Mouse (Mus musculus): ENCODE data around the gene Smim6. TPM values are rescaled to one million over a fixed set of nuclear protein-coding genes. Genes with fewer than 3 reads are reported as not detected.

Gene Smim6
- total RNA-seq, 2 experiments from 2014 or later: 0.31 TPM; not detected in 1

DNA sequence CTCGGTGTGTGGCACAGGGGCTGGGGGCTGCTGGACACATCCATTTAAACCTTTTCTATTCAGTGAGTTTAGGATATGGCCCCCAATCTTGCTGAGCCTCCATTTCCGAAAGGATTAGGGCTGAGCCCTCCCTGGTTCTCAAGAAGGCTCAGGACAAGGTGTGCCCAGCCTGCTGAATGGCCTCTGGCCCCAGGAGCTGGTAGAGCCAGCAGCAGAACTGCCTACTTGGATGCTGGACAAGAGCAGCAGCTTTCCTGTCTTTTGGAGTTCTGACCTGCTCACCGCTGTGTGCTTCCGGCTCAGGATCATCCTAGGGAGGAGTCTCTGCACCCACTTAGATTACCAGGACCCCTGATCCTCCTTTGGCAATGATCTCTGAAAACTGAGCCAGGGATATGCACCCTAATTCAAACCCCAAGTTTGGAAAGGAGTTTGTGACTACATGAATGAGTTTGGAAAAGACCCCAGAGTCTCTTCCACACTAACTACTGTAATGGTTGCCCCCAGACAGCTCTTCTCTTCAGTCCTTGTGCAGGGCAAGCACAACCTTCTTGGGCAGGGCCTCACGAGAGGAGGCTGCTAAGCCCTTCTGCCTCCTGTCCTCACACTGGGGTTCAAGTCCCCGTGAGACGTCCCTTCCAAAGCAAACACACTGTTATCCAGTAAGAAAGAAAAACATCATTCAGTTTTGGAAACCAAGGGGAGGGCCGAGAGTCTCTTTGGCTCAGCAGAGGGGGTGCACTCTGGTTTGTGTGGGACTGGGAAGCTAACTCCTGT, 11.1 kb upstream of the Smim6 start:
- intact Hi-C loops (cut with DNase I): no loop called here
- peak in 1 of 2 experiments; percentile 24 for DNase-seq

DNA sequence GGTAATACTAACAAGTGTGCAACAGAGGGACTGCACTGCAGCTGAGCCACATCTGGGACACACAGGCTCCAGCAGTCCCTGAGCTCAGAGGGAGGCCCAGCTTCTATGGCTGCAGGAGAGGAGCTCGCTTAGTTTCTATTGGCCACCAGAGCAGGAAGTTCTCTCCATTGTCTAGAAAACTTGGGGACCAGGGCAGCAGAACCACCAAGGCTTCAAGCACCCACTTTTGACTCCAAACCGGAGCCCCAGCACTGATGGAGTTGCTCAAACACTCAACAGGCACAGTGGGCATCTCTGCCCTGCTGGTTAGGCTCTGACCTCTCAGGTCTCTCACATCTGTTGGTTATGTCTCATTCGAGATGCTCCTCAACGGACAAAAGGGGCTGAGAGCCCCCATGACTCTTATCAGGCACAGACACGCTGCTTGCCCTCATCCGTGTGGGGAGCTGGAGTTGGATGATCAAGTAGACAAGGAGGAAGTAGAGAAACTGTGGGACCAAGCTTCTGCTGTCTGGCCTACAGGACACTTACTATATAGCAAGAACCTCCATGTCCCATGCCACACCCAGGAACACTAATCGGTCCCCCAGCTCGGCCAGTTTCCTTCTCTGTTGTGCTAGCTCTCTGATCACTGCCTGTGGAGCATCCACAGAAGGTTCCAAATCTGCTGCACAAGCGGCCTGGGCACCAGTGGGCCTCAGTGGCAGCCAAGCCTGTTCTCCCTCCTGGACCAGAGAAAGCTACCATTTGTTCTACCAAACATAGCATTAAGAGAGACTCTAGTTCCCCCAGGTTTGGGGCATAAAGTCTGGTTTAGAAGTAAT, 10.3 kb upstream of the Smim6 start:
- peak in 1 of 2 experiments; percentile 37 for DNase-seq

GRCm38 (mm10) chr11:115902177-115902576, 9.6 kb upstream of the Smim6 start:
- DNase-seq: no peak
- intact Hi-C loops (cut with DNase I): no loop called here

More for the DNA sequence above, 10.3 kb upstream of the Smim6 start:
- intact Hi-C loops (cut with DNase I): no loop called here

GRCm38 (mm10) chr11:115902831-115903230, 9.0 kb upstream of the Smim6 start:
- intact Hi-C loops (cut with DNase I): no loop called here
- DNase-seq: peak; percentile 59 to 62

GRCm38 (mm10) chr11:115903384-115904230, 8.2 kb upstream of the Smim6 start:
- intact Hi-C loops (cut with DNase I): no loop called here
- DNase-seq: peak; percentile 42 to 52

DNA sequence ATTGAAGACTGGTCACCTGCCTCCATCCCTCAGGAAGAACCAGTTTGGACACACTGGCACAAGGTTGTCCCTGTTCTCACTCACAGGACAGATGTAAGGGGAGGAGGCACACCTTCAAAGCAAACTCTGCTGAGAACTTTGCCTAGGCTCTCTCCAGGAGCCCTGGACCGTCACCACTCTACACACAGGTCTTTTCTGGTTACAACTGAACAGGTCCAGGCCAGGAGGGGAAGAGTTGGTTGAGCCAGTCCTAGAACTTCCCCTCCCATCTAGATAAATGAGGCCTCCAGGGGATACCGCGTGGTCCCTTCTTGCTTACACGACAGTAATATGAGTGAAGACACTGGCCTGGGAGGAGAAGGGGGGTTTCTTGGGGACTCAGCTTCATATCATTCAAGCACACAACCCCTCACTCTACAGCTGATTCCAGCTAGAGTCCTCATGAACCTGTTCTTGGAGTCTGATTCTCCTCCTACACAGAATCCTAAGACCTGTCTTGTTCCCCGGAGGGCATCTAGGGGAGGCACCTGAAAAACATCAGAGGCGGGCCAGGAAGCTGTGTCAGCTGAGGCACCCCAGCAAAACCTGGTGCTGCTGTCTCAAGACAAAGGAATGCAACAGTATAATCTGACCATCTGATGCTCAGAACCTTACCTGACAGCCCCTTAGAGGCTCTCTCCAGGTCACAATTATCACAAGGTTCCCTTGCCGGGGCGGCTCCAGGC, 7.4 kb upstream of the Smim6 start:
- no peak for DNase-seq
- intact Hi-C loops (cut with DNase I): no loop called here

DNA sequence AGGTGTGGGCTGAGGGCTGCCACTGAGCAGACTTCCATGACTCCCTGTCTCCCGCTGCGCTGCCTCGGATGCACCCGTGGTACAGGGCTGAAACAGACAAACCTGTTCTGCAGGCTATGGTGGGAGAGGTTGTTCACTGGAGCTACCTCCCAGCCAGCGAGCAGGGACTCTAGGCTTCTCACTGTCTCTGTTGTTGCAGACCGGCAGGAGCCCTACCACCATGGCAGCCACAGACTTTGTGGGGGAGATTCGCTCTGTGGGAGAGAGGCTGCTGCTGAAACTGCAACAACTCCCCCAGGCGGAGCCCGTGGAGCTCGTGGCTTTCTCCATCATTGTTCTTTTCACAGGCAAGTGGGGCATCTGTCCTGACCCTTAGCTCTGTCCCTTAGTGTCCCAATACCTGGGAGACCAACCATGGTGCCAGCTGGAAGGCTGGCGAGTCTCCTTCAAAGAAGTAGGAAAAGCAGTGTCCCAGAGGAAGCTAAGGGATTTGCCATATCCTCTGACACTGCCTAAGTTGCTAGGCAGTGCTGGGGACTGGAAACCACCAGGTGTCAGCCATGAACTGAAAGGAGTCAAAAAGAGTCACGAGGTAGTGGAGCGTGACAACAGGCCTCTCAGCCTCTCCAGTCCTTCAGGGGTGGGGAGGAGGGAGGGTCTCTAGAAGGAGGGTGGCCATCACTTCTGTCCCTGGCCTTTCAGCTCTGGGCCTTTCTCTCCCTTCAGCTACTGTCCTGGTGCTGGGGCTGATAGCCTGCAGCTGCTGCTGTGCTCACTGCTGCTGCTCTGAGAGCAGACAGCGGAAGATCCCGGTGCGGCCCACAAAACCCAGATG, 6.6 kb upstream of the Smim6 start:
- intact Hi-C loops (cut with DNase I): no loop called here

DNA sequence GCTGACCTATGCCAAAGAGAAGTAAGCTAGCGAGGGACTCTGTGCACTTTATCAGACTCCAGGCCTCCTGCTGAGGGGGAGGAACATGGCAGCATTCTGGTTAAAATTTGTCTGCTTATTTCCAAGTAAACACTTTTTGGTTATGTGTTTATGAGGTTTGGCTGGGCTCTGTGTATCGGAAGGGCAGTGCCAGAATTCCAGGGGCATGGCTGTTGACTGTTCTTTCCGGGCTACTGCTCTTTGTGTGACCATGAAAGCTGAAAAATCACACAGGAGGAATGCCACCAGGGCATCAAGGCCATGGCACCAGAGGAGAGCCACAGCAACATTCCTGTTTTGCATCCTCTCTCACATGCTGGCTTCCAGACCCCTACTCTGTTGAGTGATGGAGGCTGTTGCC, 5.7 kb upstream of the Smim6 start:
- intact Hi-C loops (cut with DNase I): no loop called here
- no peak for DNase-seq

More for the DNA sequence above, 6.6 kb upstream of the Smim6 start:
- DNase-seq: no peak

- intact Hi-C loops (cut with DNase I): no loop called here
- DNase-seq: no peak
Observed at GRCm38 (mm10) chr11:115906521-115906920, 5.3 kb upstream of the Smim6 start.

GRCm38 (mm10) chr11:115911134-115911561, 669 bp upstream of the Smim6 start:
- intact Hi-C loops (cut with DNase I): no loop called here
- no peak for DNase-seq

DNA sequence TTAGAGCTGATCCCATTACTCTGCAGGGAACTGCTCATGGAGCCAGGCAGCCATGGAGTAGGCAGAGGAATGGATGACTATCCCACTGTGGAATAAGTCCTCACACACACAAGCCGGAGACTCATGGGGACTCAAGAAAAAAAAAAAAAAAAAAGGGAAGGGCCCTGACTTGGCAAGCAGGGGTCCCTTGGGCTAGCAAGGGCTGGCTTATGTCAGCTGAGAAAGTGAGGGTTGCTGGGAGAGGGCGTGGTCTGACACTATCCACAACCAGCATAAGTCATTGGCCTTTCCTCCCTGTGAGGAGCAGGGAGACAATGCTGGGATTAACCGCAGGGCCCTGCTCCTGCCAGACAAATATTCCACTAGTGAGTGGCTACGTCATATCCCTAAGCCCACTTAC, 4.8 kb downstream of the Smim6 start:
- intact Hi-C loops (cut with DNase I): no loop called here
- no peak for DNase-seq

- DNase-seq: no peak
- intact Hi-C loops (cut with DNase I): loop anchor here (2.0 kb wide), 1 partner anchor 24 kb away; no protein-coding TSS in a partner anchor
Observed at GRCm38 (mm10) chr11:115918637-115919036, 6.8 kb downstream of the Smim6 start.

DNA sequence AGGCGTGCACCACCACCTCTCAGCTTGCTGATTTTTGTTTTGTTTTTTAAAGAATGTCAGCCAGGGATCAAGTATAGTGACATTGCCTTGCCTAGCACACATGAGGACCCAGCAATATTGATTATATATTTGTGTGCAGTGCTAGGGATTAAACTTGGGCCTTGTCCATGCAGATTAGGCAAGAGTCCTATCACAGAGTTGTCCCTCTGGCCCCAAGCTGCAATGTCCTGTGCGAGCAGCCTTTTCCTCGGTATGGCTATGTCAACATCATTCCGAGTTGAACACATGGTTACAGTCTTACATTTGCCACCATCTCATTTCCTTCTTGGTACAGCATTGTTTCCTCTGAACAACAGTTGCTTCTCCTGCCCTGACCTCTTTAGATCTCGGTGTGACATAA, 7.3 kb downstream of the Smim6 start:
- intact Hi-C loops (cut with DNase I): loop anchor here (2.0 kb wide), 1 partner anchor 24 kb away; no protein-coding TSS in a partner anchor

DNA sequence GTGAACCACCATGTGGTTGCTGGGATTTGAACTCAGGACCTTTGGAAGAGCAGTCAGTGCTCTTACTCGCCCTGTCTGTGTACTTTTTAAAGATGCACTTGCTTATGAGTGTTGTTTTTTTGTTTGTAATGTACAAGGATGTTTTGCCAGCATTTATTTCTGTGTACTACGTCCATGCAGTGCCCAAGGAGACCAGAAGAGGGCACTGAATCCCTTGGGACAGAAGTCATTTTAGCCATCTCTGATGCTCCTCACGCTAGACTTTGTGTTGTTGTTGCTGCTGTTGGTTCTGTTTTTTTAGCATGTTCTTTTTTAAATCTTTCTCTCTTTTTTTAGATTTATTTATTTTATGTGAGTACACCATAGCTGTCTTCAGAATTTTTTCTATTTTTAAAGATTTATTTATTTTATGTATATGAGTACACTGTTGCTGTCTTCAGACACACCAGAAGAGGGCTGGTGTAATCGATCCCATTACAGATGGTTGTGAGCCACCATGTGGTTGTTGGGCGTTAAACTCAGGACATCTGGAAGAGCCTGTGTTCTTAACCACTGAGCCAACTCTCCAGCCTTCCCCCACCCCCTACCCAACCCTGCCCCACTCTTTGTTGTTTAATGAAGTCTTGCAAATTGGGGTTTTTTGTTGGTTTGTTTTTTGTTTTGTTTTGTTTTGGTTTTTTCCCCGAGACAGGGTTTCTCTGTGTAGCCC, 8.4 kb downstream of the Smim6 start:
- intact Hi-C loops (cut with DNase I): no loop called here
- peak in 1 of 2 experiments; percentile 69 for DNase-seq

More for the DNA sequence above, 7.3 kb downstream of the Smim6 start:
- DNase-seq: no peak

GRCm38 (mm10) chr11:115921986-115922385, 10.2 kb downstream of the Smim6 start:
- DNase-seq: no peak
- intact Hi-C loops (cut with DNase I): no loop called here

- no peak for DNase-seq
- intact Hi-C loops (cut with DNase I): no loop called here
Observed at GRCm38 (mm10) chr11:115929031-115929430, 17.2 kb downstream of the Smim6 start.

- intact Hi-C loops (cut with DNase I): loop anchor here (5.0 kb wide), 1 partner anchor 202 kb away; the partner anchor contains the start of gene Trim65
- DNase-seq: no peak
Observed at GRCm38 (mm10) chr11:115929818-115930217, 18.0 kb downstream of the Smim6 start.

DNA sequence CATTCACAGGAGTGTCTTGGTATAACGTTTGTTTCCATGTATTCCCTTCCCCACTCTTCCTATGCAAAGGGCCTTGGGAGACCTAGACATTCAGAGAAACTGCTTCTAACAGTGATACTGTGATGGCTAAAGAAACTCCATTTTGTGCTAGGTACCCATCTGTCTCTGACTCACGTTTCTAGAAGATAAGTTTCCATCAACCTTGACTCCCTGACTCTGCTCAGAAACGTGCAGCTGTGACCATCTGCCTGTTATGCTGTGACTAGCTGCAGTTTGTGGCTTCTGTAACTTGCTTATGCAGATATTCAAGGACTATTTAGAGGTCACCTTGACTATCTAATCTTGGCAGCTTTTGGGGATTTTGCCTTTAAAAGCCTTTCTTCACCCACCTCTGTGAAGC, 19.4 kb downstream of the Smim6 start:
- DNase-seq: no peak
- intact Hi-C loops (cut with DNase I): loop anchor here (5.0 kb wide), 1 partner anchor 201 kb away; the partner anchor contains the start of gene Trim65
